Mouse (Mus musculus): ENCODE results near the gene Scg3.

Scg3 gene

DNA sequence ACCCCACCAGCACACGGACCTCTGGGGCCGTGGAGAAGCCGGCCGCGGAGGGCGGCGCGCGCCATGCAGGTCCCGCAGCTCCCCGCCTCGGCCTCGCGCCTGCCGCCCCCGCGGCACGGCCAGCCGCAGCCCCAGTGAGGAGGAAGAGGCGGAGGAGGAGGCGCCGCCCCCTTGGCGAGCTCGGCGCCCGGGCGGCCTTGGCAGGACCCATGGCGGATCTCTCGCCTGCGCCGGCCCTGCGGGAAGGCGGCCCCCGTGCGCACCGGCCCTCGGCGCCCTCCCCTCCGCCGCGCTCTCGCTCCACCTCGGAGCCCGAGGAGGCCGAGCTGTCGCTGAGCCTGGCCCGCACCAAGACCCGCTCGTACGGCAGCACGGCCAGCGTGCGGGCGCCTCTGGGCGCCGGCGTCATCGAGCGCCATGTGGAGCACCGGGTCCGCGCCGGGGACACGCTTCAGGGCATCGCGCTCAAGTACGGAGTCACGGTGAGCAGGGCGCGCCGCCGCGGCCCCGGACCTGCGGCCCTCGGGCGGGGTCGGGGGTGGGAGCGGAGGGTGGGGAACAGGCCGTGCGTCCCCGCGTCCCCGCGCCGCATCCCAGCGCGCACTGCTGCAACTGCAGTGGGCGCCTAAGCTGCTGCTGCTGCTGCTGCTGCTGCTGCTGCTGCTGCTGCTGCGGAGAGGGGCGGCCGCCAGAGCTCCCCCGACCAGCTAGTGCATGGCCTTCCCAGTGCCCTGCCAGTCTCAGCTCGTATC is 58.1 kb downstream of the Scg3 start, which contains the start of gene Lysmd2:
Gene Lysmd2 (plus strand): TSS at position 186 of the 752 bp plus-strand sequence.
- under 1% methylated on average over 92 of the region's 94 CpGs for WGBS

DNA sequence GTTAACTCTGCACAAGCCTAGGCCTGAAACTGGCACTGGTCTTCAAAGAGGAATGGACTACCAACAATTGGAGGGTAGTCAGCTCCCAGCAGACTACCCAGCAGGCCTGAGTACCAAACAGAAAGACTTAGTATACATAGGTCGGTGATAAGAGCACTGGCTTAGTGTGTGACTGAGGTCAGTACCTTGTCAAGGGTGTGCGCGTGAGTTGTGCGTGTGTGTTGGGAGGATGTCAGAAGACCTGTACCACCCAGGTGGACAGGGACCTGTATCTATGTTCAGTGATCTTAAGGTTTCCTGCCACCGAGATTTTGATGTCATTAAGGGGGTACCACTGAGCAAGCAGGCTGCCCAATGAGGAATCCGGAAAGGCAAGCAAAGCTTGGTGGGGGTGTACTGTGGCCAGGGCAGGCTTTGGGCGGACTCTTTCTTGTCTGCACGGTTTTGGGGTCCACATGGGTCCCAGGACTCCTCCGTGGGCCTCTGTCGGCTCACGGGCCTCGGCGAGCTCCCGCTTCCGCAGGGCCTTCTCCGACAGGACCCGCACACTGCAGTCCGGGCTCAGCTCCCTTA is 58.8 kb downstream of the Scg3 start:
- 18% methylated on average over 18 of the region's 18 CpGs for WGBS

DNA sequence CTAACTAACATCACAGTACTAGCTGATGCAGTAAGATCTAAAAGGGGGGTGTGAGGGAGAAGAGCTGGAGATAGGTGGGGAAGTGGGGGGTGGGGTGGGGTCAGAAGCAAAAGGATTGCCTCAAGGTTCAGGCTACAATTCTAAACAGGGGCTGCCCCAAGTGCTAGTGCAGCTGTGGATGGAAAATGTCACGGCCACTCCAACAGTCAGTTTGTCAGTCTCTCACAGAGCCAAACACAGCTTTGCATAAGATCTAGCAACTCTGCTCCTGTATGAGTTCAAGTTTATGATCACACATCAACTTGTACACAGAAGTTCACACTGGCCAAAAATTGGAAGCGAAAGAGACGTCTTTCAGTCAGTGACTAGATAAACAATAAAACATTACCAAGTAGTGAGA is 62.4 kb downstream of the Scg3 start:
- WGBS: 80% methylated on average over 3 of the region's 3 CpGs

DNA sequence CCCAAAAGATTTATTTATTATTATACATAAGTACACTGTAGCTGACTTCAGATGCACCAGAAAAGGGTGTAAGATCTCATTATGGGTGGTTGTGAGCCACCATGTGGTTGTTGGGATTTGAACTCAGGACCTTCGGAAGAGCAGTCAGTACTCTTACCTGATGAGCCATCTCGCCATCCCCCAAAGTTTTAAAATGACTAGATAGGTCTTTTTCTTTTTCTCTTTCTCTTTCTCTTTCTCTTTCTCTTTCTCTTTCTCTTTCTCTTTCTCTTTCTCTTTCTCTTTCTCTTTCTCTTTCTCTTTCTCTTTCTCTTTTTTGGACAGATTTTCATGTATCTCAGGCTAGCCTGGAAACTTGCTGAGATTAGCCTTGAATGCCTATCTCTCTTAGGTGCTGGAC is 64.1 kb downstream of the Scg3 start:
- 98% methylated on average over 2 of the region's 2 CpGs for WGBS

DNA sequence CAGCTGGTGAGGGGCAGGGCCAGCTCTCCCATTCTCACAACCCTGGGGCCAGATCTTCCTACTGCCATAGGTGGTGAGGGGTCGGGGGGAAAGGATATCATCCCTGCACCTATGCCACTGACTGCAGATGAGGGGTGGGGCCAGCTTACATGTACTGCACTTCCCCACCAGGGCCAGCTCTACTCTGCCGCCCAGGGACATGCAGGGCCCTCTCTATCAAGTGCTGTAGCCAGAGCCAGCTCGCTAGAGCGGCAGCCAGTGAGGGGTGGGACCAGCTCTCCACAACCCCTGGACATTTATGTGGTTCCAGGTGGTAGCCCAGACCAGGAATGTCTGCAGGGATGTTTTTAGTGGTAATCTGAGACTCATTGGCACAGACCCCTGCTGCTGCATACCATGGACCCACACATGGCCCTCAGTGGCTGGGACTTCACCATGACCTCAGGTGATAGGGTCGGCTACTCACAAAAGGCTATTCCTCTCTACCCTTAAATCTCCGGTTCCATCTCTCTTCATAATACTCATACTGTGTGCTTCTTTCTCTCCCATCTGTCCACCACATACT is 64.9 kb downstream of the Scg3 start:
- 96% methylated on average over 6 of the region's 6 CpGs for WGBS

DNA sequence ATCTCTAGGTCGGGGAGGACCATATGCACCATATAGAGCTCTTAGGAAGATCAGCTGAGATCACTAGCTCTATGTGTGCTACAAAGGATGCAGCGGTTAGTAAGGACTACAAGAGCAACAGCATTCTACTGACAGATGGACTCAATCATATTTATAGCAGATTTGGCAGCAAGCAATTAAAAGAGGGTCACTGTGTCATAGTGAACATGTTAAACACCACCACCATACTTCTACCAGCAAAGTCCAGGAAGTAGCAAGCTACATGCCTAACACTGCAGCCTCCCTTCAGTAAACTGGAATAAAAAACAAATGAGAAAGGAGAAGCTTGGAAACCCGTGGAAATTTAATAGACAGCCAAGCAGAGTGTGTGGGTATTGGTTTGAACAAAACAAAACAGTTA is 67.3 kb downstream of the Scg3 start:
- 78% methylated on average over 3 of the region's 3 CpGs for WGBS

DNA sequence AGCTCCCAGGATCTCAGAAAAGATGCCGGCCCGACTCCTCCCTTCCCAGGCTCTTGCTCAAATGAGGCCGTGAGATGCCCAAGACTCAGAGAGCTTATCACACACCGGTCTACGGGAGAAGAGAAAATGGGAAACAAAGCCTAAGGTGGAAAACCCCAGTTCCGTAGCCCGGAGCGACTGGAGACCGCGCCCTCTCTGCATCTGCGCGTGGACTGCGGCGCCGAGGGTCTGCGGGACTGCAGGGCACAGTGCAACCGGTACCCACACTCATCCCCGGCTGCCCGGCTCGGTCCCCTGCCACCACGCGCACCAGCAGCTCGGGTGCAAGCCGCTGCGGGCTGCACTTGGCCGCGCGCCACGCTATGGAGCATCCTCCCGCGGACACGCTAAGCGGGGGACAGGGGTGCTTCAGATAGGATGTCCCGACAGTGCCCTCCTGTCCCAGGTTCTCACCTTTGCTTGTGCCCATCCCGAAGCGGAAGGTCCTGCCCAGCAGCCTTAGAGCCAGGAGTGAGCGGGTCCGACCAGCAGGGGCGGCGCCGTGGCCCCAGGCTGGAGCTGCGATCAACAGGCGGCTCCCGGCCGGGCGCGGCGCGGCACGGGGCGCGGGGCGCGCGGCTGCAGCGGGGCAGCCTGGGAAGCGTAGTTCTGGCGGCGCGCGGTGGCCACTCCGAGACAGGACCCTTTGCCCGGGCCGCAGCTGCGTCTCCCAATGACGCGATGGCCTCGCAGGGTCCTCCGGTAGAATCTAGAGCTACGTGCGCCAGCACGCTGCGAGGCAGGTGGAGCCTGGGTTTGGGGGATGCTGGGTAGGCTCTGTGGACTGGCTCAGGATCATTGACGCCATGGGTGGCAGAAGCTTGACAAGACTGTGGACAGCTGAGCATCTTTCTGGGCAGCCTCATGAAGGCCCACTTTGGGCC is 73.0 kb downstream of the Scg3 start, which contains the start of gene Tmod2:
Gene Tmod2 (minus strand): TSS at position 755 of the 923 bp plus-strand sequence.
- WGBS: under 1% methylated on average over 73 of the region's 74 CpGs

DNA sequence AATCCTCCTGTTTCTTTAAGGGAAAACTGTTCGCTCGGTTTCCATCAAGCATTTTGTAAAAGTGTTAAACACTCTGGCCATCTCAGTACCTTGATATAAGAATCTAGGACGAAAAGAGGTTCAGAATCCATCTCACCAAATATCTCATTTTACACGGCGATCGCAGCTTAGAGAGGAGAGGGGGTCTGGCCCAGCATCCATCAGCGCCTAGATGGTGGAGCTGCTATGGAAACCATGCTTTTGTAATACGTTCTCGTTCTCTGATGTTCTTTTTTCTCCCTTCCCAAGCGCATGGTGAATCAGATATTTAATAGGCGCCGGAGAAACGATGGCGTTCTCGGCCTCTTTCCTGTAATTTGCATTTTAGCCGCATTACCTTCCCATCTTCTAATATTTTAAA is 73.9 kb downstream of the Scg3 start:
- WGBS: 12% methylated on average over 16 of the region's 16 CpGs

DNA sequence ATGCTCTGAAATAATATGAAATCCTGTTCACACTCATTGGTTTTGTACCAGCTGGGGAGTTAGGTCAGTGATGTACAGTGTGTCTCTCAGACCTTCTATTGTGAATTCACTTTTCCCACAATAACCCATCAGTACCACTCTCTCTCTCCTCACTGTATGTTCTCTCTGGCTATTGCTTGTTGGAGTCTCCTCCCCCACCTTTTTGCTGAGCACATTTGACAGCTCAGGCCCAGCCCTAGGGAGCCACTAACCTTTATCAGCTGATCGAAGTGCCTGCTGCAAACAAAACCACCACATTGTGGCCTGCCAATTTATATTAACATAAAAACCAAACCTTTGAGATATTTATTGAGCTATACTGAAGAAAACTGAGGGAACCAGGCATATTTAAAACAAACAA is 74.4 kb downstream of the Scg3 start:
- 31% methylated on average over 1 of the region's 1 CpGs for WGBS

DNA sequence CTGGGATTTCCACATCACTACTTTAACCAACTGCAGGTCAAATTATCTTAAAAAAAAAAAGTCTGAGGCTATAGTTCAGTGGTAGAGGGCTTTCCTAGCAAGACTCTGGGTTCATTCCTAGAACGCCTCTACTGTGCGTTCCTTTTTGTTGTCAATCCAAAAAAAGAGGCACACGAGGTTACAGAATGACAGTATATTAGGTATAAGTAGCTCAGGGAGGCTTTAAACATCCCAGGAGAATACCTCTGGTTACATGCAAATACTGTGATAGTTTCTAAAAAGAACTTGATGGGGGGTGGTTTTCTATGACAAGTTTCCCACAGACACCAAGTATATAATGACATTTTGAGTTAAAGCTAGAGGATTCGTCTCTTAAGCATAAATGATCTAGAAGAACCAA is 76.4 kb downstream of the Scg3 start:
- WGBS: 57% methylated on average over 4 of the region's 4 CpGs

DNA sequence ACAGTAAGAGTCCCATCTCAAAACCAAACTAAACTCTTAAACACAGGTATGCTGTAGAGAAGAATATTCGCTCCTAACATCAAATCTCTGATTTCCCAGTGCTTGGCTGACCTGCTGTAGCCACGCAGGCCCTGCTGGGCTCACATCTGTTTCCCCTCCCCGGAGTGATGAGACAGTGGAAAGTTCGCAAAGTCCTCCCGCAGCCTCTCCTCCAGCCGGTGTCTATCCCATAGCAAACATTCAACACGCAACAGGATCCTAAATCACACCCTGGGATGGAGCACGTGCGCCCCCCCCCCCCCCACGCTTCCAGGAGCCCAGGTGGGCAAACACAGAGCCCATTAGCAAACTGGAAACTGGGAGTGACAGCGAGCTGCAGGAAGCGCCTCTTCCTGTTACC is 82.3 kb downstream of the Scg3 start:
- 56% methylated on average over 12 of the region's 12 CpGs for WGBS

DNA sequence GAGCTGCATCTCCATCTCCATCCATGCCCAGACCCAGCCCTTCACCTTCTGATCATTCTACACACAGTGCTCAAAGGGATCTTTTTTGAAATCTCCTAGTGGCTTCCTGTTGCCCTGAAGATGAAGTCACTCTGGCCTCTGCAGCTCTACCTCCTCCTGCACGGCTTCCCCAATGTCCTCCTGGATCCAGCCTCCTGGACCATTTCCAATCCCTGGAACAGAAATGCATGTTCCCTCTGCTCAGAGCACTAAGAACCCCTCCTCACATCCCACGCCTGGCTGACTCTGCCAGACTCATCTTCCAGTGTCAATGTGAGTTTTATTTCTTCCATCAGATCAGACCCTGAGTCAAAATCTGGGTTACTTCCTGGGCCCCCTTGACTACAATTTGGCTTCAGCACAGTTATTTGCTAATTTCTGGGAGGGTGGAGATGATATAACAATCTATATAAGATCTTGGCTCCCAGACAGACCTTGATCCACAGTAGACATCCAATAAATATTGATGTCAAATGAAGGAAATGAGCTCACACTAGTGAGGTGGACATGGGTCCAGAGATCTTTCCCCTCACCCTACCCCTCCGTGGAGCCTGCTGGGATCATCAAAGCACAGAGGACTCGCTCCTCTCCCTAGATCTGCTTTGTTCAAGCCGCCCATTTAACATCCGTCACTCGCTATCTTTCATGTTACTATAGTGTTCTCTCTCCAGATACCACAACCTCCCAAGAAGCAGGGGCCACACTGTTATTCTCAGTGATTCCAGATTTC is 83.5 kb downstream of the Scg3 start:
- WGBS: 39% methylated on average over 7 of the region's 7 CpGs

DNA sequence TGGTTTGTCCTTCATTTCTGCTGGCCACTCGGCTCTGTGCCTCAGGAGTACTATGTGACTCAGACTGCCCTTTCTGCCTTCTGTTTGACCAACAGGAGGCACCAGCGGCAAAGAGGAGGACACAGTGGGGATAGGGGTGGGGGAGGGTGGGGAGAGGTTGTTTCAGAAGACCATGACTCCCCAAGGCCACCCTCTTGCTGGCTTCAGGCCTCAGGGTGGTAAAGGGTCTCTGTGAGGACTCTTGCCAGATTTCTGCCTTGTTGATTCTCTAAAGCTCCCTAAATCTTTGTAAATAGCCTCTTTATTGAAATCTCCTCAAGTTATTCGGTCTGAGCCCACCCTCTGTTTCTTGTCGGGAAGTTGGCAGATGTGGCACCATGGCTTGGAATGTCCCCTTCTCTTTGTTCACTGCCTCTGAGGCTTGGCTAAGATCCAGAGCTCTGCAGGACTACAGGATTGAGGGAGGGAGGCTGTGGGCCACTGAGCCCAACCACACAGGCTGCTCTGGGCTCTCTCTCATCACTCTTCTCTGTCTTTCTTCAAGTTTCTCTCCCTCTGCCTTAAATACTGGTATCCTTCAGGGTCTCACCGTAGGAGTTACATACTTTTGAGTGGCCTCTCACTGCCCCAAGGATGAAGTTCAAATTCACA is 84.5 kb downstream of the Scg3 start:
- 24% methylated on average over 5 of the region's 5 CpGs for WGBS

DNA sequence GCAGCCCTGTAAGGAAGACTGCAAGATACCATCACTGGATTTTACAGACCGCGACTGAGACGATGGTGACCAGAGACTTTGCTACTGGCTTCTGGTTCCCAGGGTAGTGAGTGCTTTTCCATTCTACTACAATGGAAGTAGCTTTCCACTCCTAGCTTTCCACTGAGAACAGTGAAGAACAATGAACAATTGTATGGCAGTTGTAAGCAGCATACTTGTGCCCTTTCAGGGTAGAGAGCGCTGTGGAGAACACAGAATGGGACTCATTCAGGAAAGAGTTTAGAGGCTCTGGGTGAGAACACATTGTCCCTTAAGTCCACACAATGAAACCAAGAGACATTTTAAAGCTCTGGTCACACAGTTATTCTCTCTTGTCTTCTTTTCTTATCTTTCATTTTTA is 86.3 kb downstream of the Scg3 start:
- WGBS: 71% methylated on average over 4 of the region's 4 CpGs

DNA sequence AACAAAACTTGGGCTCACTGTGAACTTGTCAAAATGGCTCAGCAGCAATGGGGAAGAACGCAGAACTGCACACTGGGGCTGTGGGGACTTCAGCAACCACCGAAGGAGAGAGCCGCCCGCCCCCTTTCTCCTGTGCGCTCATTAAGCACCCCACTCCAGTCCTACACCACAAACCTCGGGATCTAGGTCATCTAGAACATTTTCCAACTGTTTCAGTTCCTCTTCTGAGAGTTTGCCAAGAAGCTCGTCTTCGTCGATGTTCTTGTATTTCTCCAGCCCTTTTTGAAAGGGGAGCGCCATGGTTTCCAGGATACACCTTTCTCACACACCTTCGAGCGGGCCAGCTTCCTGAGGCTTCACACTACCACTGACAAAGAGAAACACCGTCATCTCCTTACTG is 86.8 kb downstream of the Scg3 start:
- WGBS: 38% methylated on average over 13 of the region's 13 CpGs

DNA sequence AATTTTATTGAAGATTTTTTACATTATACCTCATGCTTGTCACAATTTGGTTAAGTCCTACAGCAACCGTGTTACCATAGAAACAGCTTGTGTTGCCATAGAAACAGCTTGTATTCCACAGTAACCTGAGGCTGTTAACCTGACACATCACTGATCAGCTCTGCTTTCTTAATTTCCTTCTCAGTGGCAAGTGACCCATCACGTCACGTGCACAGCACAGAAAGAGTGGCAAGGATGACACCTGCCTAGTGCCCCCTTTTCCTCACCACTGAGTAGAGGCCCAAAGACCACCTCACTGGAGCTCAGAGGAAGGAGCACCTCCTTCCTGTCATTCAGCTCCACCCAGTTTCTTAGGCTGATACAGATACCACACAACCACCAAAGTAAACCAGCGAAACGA is 90.4 kb downstream of the Scg3 start:
- 75% methylated on average over 5 of the region's 5 CpGs for WGBS
